Mouse (Mus musculus) neutrophil, adult 65 days (primary cell): ENCODE measurements around the gene Pde4c. TPM values are rescaled to one million over a fixed set of nuclear protein-coding genes. Genes with fewer than 3 reads are reported as not detected.

Source experiments
- total RNA-seq: library from RNA; stranded (reverse); gene quantifications from 2 replicates; pipeline ENCODE4 v1.2.4, GENCODE M21; 2023

Pde4c gene
- 0.41 and 0.51 TPM in 2 replicates for total RNA-seq

GRCm38 (mm10) chr8:70723486-70724210, at the start of gene Pde4c:
Gene Pde4c (plus strand): TSS chr8:70723720.

GRCm38 (mm10) chr8:70698310-70699109, 25.0 kb upstream of the Pde4c start, which contains the start of gene Jund:
Gene Jund (plus strand): TSS chr8:70698949.

GRCm38 (mm10) chr8:70703287-70703686, 20.2 kb upstream of the Pde4c start, which contains the start of gene Iqcn:
Gene Iqcn (plus strand): TSS chr8:70703457.

GRCm38 (mm10) chr8:70718297-70718696, 5.2 kb upstream of the Pde4c start, which contains the start of gene Gm3336:
Gene Gm3336 (plus strand): TSS chr8:70718543.

GRCm38 (mm10) chr8:70754043-70754870, 30.7 kb downstream of the Pde4c start, which contains the start of gene Rab3a:
Gene Rab3a (plus strand): TSS chr8:70754679.

GRCm38 (mm10) chr8:70760775-70761406, 37.4 kb downstream of the Pde4c start, which contains the start of gene Mpv17l2:
Gene Mpv17l2 (minus strand): TSS chr8:70760946.

GRCm38 (mm10) chr8:70776496-70777444, 53.2 kb downstream of the Pde4c start, which contains the start of gene Pik3r2:
Gene Pik3r2 (minus strand): TSS chr8:70776713.

Other genes starting within 250 kb of the Pde4c start
- gene Klhl26, start 246.8 kb upstream of the Pde4c start, total RNA-seq = 1.6 and 1.9 TPM in 2 replicates
- gene Tmem59l, start 236.4 kb upstream of the Pde4c start, total RNA-seq = not detected in 2 replicates
- 0.57 TPM in 1 of 2 replicates, not detected in the other for gene Crlf1, start 230.6 kb upstream of the Pde4c start, total RNA-seq
- 28.1 and 40.0 TPM in 2 replicates for gene Rex1bd, start 217.0 kb upstream of the Pde4c start, total RNA-seq
- gene Uba52, start 212.9 kb upstream of the Pde4c start, total RNA-seq = 559 and 837 TPM in 2 replicates
- gene Fkbp8, start 196.0 kb upstream of the Pde4c start, total RNA-seq = 162 and 198 TPM in 2 replicates
- 29.8 and 33.9 TPM in 2 replicates for gene Kxd1, start 195.8 kb upstream of the Pde4c start, total RNA-seq
- 64.2 and 80.9 TPM in 2 replicates for gene Ell, start 184.3 kb upstream of the Pde4c start, total RNA-seq
- 36.8 and 37.0 TPM in 2 replicates for gene Isyna1, start 129.3 kb upstream of the Pde4c start, total RNA-seq
- 61.1 and 64.5 TPM in 2 replicates for gene Ssbp4, start 114.8 kb upstream of the Pde4c start, total RNA-seq
- gene Lrrc25, start 107.6 kb upstream of the Pde4c start, total RNA-seq = 118 and 126 TPM in 2 replicates
- gene Gdf15, start 91.3 kb upstream of the Pde4c start, total RNA-seq = 0.66 TPM in 2 replicates
- 1.2 and 3.4 TPM in 2 replicates for gene Pgpep1, start 63.3 kb upstream of the Pde4c start, total RNA-seq
- gene Lsm4, start 50.5 kb upstream of the Pde4c start, total RNA-seq = 33.3 and 36.4 TPM in 2 replicates
- 770 and 908 TPM in 2 replicates for gene Jund, start 24.8 kb upstream of the Pde4c start, total RNA-seq
- gene Iqcn, start 20.3 kb upstream of the Pde4c start, total RNA-seq = 2.7 and 3.1 TPM in 2 replicates
- 0.39 TPM in 1 of 2 replicates, not detected in the other for gene Gm3336, start 5.2 kb upstream of the Pde4c start, total RNA-seq
- gene Rab3a, start 31.0 kb downstream of the Pde4c start, total RNA-seq = 1.3 and 2.0 TPM in 2 replicates
- 12.1 and 18.3 TPM in 2 replicates for gene Mpv17l2, start 37.2 kb downstream of the Pde4c start, total RNA-seq
- 16.9 and 17.2 TPM in 2 replicates for gene Pik3r2, start 53.0 kb downstream of the Pde4c start, total RNA-seq
- 167 and 180 TPM in 2 replicates for gene Mast3, start 81.3 kb downstream of the Pde4c start, total RNA-seq
- gene Il12rb1, start 84.7 kb downstream of the Pde4c start, total RNA-seq = 0.63 and 0.98 TPM in 2 replicates
- 13.1 and 14.2 TPM in 2 replicates for gene Arrdc2, start 116.0 kb downstream of the Pde4c start, total RNA-seq
- not detected in 2 replicates for gene Kcnn1, start 139.5 kb downstream of the Pde4c start, total RNA-seq
- 28.6 and 33.1 TPM in 2 replicates for gene Ccdc124, start 150.2 kb downstream of the Pde4c start, total RNA-seq
- not detected in 2 replicates for gene Slc5a5, start 169.0 kb downstream of the Pde4c start, total RNA-seq
- 831 and 972 TPM in 2 replicates for gene Rpl18a, start 173.7 kb downstream of the Pde4c start, total RNA-seq
- 19.7 and 30.6 TPM in 2 replicates for gene Map1s, start 182.2 kb downstream of the Pde4c start, total RNA-seq